Mouse (Mus musculus): ENCODE measurements at regions not wholly inside any gene's neighbourhood (a gene's known extent, or its start where the extent isn't known, plus 50 kb on each side); places are given as distances from the start of the nearest gene placed in this dataset.

DNA sequence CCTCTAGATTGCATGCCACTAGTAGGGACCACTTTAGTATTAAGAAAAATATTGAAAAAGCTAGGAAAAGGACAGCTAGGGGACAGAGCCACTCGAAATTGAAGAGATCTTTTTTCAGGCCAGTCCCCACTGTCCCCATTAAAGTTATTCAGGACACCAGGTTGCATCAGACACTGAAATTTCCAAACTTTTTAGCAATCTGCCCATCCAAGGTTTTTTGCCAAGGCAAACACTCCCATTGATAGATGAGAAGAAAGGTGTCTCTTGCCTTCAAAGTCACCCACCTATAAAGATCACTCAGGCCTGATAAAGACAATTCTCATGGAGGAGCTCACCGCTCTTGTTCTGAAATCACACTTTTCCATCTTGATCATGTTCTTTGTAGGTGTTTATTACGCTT lies 552.1 kb upstream of the Gm19410 start:
- TF ChIP-seq GATA1 (IDR thresholded peaks at IDR 0.05; ENCODE audit: borderline replicate concordance, low read length) = no peak
- TF ChIP-seq CTCF (IDR thresholded peaks at IDR 0.05; ENCODE audit: low read depth, low read length) = no peak
- TF ChIP-seq POLR2AphosphoS5 (IDR thresholded peaks at IDR 0.05; ENCODE audit: insufficient replicate concordance, low read depth, low read length) = no peak
- TF ChIP-seq TAL1 (conservative IDR thresholded peaks at IDR 0.05; ENCODE audit: low read depth, low read length) = no peak
- no peak for TF ChIP-seq GATA2 (IDR thresholded peaks at IDR 0.05; ENCODE audit: borderline replicate concordance, low read depth, low read length)

Data from G1E (cell line).